Mouse (Mus musculus): ENCODE data around the gene Dennd6b.

Gene Dennd6b

GRCm38 (mm10) chr15:89196313-89196706 lies at the start of gene Dennd6b:
Dennd6b (minus strand) TSS chr15:89196496.
- peak; percentile 99 for DNase-seq

- DNase-seq: peak; percentile 27
These were observed 44.7 kb upstream of the Dennd6b start for GRCm38 (mm10) chr15:89241025-89241424.

DNA sequence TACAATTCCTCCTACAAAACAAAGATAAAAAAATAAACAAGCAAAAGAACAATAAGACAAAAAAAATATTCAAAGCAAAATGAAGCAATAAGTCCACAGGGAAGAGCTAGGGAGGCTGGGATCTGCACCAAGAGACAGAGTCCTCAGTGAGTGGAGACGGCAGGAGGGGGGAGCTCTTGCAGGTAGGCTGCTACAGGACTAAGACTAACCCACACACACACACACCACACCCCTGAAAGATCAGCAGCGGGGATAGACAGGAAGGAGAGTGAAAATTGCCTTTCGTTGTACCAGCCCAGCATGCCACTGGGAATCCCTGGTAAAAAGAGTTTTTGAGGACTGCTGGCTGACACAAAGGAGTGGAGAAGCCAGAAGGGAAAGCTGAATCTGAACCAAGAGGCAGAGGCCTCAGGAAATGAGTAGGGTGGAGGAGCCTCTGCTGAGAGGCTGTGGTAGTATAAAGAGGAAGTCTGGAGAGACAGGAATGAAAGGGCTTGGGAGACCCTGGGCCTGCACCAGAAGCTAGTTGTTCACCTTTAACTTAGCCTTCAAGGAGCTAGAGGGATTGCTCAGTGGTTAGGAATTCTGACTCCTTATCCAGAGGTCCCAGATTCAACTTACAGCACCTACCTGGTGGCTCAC lies 43.6 kb upstream of the Dennd6b start:
- no peak for DNase-seq

- DNase-seq: no peak
These were observed 37.8 kb upstream of the Dennd6b start for GRCm38 (mm10) chr15:89234052-89234451.

DNA sequence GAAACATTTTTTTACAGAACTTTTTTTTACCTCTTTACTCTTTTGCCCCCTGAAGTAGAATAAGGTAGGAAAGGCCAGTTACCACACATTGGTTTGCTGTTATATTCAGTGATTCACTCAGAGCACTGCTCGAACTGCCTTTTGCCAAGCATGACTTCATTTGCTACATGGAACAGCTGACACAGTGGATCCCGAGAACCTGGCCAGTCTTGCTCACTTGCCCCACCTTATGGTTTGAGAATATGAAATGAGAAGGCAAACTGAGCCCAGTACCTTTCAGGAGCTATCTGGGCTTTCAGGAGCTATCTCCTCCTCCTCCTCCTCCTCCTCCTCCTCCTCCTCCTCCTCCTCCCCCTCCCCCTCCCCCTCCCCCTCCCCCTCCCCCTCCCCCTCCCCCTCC lies 37.3 kb upstream of the Dennd6b start:
- peak; percentile 53 for DNase-seq

DNA sequence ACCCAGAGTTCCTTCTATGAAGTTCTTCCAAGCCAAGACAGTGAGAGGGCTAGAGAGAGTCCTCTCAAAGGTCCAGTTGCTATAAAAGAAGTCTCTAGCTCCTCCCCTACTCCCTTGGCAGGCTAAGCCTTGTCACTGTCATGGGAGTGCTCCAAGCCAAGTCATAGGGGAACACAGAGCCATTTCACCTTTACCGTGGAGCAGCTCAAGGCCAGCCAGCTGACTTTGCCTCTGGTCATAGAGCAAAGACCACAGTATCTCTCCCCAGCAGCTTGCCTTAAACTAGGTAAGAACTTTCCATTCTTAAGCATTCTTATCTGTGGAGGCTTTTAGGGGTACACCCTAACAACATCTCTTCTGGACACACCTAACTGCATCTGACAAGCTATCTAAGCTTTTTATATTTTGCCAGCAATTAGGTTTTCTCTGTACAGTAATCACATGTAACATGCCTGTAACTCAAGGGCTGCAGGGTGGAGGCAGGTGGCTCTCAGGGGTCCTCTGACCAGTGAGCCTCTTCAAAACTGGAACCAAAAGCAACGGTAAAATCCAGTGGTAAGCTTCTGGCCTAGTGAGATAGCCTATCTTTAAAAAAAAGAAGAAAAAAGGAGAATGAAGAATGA lies 19.4 kb upstream of the Dennd6b start:
- DNase-seq: peak; percentile 44

- DNase-seq: no peak
These were observed 18.7 kb upstream of the Dennd6b start for GRCm38 (mm10) chr15:89214953-89215352.

- no peak for DNase-seq
These were observed 17.2 kb upstream of the Dennd6b start for GRCm38 (mm10) chr15:89213517-89213916.

DNA sequence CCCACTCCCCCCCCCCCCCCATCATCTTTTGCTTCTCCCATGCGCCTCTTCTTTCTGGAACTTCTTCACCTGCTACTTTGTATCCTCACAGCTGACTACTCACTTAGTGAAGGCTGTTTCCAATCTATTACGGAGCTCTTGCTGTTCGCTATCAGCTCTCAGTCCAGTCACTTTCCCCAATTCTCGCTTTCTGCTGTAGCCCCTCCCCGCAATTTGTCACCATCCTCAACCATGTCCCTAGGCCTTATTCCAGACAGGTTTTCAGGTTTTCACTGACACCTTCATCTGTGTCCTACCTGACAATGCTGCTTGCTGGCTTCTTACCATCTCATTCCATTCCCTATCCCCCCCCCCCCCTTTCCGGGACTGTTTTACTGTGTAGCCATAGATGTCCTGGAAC lies 16.2 kb upstream of the Dennd6b start:
- no peak for DNase-seq

DNA sequence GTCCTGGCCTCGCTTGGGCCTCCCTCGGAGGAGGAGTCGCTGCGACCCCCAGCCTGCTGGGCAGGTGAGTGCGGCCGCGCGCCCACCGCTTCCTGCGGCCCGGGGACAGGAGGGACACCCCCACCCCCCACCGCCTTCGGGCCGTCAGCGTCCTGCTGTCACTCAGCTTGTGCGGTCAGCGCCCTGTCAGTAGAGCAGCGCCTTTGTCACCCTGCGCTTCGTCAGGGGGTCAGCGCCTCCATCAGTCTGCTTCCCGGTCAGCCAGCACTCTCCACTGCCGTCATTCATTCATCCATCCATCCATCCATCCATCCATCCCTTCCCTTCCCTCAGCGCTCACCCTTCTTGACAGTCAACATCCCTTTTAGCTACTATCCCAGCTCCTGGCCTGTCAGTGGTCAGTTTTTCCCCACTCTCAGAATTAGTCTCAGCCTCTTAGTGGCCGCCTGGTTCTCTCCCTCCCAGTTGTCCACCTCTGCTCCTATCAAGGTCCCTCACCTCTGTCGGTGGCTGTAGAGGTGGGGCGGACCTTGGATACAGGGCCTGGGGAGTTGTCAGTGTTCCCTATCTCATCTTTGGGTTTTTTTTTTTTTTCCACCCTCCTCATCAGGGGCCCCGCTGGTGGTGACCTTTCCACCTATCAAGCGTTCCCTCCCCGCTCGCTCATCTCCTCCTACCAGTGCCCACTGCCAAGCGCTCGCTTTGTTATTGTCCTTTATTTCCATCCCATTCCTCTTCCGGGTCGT lies 15.6 kb upstream of the Dennd6b start:
- peak; percentile 35 for DNase-seq

DNA sequence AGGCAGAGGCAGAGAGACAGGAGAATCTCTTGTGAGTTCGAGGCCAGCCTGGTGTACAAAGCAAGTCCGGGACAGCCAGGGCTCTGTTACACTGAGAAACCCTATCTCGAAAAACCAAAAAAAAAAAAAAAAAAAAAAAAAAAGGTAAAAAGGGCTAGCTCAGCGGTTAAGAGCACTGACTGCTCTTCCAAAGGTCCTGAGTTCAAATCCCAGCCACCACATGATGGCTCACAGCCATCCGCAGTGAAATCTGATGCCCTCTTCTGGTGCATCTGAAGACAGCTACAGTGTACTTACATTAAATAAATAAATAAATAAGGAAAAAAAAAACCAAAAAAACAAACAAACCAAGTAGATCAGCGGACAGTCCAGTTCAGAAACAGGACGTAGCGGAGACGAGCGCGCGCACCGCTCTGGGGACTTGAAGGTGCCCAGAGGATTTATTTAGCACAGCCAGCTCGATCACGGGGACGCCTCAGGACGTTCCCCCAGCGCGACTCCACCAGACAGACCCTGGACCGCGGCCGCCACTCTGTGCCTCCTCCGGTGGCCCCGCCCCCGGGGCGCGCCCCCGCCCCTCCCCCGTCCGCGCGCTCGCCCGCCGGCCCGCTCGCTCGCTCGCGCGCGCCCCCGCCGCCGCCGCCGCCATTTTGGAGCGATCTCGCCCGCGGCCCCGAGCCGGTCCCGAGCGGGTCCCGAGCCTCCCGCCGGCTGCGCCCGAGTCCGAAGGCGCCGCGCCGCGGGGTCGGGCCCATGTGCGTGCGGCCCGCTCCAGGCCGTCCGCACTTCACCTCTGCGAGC lies 14.8 kb upstream of the Dennd6b start, which contains the start of gene Ppp6r2:
Gene Ppp6r2 (plus strand): TSS at position 639 of the 801 bp plus-strand sequence.
- DNase-seq: peak; percentile 82

GRCm38 (mm10) chr15:89209886-89210761 lies 13.8 kb upstream of the Dennd6b start:
- peak; percentile 94 for DNase-seq

GRCm38 (mm10) chr15:89207457-89207856 lies 11.2 kb upstream of the Dennd6b start:
- DNase-seq: no peak

GRCm38 (mm10) chr15:89197056-89197455 lies 760 bp upstream of the Dennd6b start:
- DNase-seq: peak; percentile 20

DNA sequence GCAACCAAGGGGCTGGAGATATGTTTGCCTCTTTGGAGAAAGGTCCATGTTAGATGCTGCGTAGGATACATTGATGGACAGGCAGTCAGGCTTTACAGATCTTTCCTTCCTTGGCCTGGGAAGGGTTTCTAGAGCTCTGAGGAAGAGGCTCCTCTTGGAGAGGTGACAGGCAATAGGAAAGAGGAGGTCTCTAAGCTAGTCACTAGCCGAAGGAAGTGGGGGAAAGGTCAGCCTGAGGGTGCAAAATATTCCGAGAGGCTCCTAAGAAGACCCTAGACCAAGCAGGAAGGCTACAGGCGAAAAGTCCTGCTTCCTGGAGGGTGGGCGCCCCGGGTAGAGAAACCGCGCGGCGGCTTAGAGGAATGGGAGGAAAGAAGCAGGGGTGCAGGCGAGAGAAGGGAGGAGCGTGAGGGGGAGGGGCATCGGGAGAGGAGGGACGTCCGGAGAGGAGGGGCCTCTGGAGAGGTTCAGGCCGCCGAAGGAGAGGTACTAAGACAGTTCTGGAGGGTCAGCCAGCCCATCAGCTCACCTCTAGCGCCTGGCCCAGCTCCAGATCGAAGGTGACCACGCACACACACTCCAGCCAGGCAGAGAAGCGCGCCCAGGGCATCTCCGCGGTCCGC lies 495 bp downstream of the Dennd6b start:
- DNase-seq: peak; percentile 95

DNA sequence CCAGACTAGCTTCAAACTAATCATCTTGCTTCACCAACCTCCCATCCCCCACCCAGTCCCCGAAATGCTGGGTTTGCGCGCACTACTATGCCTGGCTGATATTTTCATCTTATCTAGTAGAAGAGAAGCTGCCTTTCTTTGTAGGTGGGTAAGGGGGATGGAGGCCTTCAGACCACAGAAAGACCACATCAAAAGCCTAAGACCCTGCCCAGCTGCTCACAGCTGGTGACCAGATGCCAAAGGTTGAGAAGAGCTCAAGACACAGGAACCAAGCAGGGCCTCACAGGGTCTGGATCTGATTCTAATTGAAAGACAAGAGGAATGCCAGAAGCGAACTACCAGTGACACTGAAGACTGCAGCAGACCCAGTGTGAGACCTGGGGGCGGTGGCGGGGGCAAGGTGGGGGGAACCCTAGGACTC lies 1.0 kb downstream of the Dennd6b start:
- peak; percentile 19 for DNase-seq

DNA sequence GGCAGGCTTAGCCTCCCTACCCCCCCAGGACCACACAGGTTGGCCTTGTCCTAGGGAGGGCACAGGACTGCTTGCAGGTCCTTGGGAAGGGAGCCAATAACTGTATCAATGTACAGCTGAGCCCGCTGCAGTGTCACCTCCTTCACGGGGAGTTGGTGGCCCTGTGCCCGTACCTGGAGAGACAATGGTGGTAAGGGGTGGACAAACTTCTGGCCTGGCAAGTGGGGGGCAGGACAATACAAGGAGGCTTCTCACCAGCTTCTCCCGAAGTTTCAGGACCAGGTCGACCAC lies 11.4 kb downstream of the Dennd6b start:
- no peak for DNase-seq

DNA sequence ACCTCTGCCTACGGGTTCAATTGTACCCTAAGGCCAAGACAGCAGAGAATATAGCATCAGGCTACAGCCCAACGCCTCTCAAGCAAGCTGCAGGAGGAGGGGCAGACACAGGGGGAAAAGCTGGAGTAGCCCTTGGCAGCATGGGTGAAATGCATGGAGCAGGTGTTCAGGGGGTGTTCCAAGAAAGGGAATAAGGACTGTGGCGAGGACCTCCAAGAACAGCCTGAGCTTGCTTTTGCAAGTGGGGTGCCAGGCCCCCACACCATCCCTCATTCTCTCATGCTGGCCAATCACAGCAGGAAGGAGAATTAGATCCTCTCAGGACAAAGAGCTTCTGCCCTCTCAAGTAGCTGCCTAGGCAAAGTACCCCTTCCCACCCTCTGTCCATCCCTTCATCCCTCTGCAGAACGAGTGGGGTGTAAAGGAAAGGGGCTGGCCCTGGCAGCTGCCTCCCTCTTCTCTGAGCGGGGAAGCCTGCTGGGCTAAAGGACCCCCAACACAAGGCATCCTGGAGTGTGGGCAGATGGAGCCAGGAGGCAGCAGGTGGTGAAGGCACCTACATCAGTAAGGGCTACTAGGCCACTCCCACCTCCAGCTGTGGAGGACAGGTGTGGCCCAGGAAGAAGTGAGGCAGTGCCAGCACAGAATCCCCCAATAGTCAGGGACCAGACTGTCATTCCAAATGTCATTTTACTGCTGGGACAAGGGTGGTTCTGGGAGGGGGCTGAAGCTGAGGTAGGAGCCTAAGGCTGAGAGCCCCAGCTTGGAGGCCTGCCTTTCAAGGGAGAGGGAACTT lies 12.0 kb downstream of the Dennd6b start:
- no peak for DNase-seq

- DNase-seq: no peak
These were observed 13.5 kb downstream of the Dennd6b start for GRCm38 (mm10) chr15:89182842-89183241.

DNA sequence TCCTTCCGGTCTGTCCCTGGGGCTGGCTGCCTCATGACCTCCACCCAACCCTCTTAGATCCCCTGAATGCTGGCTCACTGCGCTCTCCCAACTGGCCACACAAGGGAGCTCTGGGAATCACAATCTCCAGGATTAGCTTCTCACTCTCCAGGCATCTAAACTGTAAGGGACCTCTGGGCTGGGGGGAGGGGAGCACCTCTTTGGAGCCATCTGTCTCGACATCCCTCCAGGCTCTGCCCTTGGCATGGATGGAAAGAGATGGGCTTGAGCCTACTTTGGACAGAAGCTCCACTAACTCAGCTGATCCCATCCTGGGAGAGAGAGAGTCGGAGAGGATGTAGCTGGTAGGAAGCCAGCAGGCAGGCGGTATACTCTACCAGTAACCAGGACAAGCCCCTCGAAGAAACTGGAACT lies 14.0 kb downstream of the Dennd6b start:
- DNase-seq: peak; percentile 65

Data from kidney, adult 9 months (tissue).